ENCODE assay signal across 8 mouse cellular contexts in the genomic region with DNA sequence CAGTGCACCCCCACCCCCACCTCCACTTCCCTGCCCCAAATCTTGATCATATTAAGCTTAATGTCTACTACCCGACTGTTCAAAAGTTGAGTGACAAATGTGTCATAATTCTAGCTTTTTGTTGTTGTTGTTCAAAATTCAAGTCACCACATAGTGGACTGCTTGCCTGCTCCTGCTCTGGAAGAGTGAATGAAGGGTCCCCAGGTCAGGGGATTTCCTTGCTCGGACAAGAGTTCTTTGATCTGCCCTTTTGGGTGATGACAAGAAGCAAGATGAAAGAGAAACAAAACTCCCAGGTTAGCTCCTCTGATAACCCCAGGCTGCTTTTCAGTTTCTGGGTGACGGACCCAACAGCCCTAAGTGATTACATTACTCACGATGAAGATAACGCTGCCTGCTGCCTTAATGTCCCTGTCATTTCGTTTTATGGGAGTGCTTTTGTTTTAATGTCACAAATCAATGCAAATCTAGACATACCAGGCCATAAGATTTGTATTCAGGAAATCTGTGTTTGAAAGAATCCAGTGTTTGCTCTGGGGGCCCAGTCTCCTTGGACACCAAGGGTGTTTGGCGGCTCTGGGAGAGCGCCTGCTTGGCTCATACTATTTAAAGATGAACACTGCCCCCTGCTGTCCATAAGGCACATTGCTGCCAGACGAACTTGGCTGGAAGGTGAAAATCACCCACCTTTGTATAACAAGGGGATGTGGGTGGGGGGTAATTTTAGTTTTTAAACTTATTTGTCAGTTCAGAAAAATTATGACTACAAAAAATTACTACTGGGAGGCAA.
DNase-seq lines count a peak whose midpoint lies in the region; ATAC-seq and TF ChIP-seq lines count a peak whose summit lies in the region.

No protein-coding gene starts in this region.

- no peak overlapping the region for H3K4me2 ChIP-seq in liver, embryonic 11.5 days
- peak overlapping the region; percentile 44 for H3K4me2 ChIP-seq in midbrain, postnatal 0 days (ENCODE audit: low read depth, low read length, poor library complexity, severe bottlenecking)
- H3K4me2 ChIP-seq in stomach, embryonic 16.5 days (ENCODE audit: low read depth, low read length): peak overlapping the region; percentile 44

- H3K4me1 ChIP-seq in liver, embryonic 11.5 days (replicated peaks; ENCODE audit: control insufficient read depth, insufficient read depth, low read length): no peaks in the 10 kb centered on the region
- H3K4me1 ChIP-seq in midbrain, postnatal 0 days (ENCODE audit: insufficient read depth, low read length): peaks cover 5% of the 10 kb centered on the region; the same call in 1 of the 2 replicates
- H3K4me1 ChIP-seq in stomach, embryonic 16.5 days (ENCODE audit: control insufficient read depth, insufficient read depth, low read length): peaks cover 6% of the 10 kb centered on the region; the same call in 1 of the 2 replicates

- H3K4me3 ChIP-seq in liver, embryonic 11.5 days (ENCODE audit: low read depth, low read length): no peak overlapping the region
- no peak overlapping the region for H3K4me3 ChIP-seq in midbrain, postnatal 0 days (ENCODE audit: low read depth, low read length)
- 0 out of 2 replicates have a peak overlapping the region, but pooled peaks have one; percentile 9 for H3K4me3 ChIP-seq in stomach, embryonic 16.5 days (replicated peaks; ENCODE audit: low read length)

- TF ChIP-seq CTCF in midbrain, postnatal 0 days (IDR thresholded peaks at IDR 0.05): peak; percentile 89

- peak; percentile 53 for DNase-seq in liver
- DNase-seq in liver, embryonic 11.5 days (ENCODE audit: low spot score): no peak
- DNase-seq in embryo, embryonic 11 days: peak; percentile 89
- peak; percentile 24 to 69 for DNase-seq in heart, adult 18-20 months
- peak; percentile 54 for DNase-seq in kidney, adult 18-20 months
- peak; percentile 76 for DNase-seq in left cerebral cortex, postnatal 4 days
- DNase-seq in midbrain, postnatal 0 days (ENCODE audit: low spot score): peak; percentile 89

- WGBS in liver, embryonic 11.5 days: 11% methylated on average over 9 of the region's 9 CpGs
- 9% methylated on average over 9 of the region's 9 CpGs for WGBS in midbrain, postnatal 0 days
- WGBS in stomach, embryonic 16.5 days: 7% methylated on average over 9 of the region's 9 CpGs

- intact Hi-C loops in left cerebral cortex, postnatal 4 days (cut with DNase I): loop anchor here (2.0 to 5.0 kb wide), 2 partner anchors 132 to 225 kb away; no protein-coding TSS in a partner anchor

- no peaks in the 10 kb centered on the region for H3K9me3 ChIP-seq in liver, embryonic 11.5 days (ENCODE audit: control insufficient read depth, low read length)
- H3K9me3 ChIP-seq in midbrain, postnatal 0 days (ENCODE audit: low read length): no peaks in the 10 kb centered on the region
- no peaks in the 10 kb centered on the region for H3K9me3 ChIP-seq in stomach, embryonic 16.5 days (replicated peaks; ENCODE audit: control insufficient read depth, low read length)

- no peak overlapping the region for H3K9ac ChIP-seq in liver, embryonic 11.5 days (ENCODE audit: low read depth, low read length)
- no peak overlapping the region for H3K9ac ChIP-seq in midbrain, postnatal 0 days (replicated peaks; ENCODE audit: low read length, poor library complexity, severe bottlenecking)
- no peak overlapping the region for H3K9ac ChIP-seq in stomach, embryonic 16.5 days (ENCODE audit: low read length)

- no peak for ATAC-seq in liver, embryonic 11.5 days (replicated peaks; ENCODE audit: low FRiP score)
- ATAC-seq in midbrain, postnatal 0 days (ENCODE audit: low FRiP score): peak; percentile 81; the same call in 1 of the 2 replicates
- peak; percentile 66; the same call in 1 of the 2 replicates for ATAC-seq in stomach, embryonic 16.5 days (ENCODE audit: insufficient read depth, low FRiP score)

- H3K27ac ChIP-seq in liver, embryonic 11.5 days (ENCODE audit: low read depth, low read length): no peak overlapping the region
- no peak overlapping the region for H3K27ac ChIP-seq in midbrain, postnatal 0 days (ENCODE audit: low read depth, low read length)
- H3K27ac ChIP-seq in stomach, embryonic 16.5 days (ENCODE audit: low read length): no peak overlapping the region

- H3K27me3 ChIP-seq in liver, embryonic 11.5 days (replicated peaks; ENCODE audit: control insufficient read depth, insufficient read depth, low read length): no peaks in the 10 kb centered on the region
- peaks cover 20% of the 10 kb centered on the region; the same call in 1 of the 2 replicates for H3K27me3 ChIP-seq in midbrain, postnatal 0 days (ENCODE audit: insufficient read depth, low read length)
- peaks cover 6% of the 10 kb centered on the region; the same call in 1 of the 2 replicates for H3K27me3 ChIP-seq in stomach, embryonic 16.5 days (ENCODE audit: control insufficient read depth, insufficient read depth, low read length)

- H3K36me3 ChIP-seq in liver, embryonic 11.5 days (ENCODE audit: control insufficient read depth, insufficient read depth, low read length): no peaks in the 10 kb centered on the region
- H3K36me3 ChIP-seq in midbrain, postnatal 0 days (ENCODE audit: insufficient read depth, low read length): no peaks in the 10 kb centered on the region
- H3K36me3 ChIP-seq in stomach, embryonic 16.5 days (ENCODE audit: control insufficient read depth, insufficient read depth, low read length): no peaks in the 10 kb centered on the region
